Mouse (Mus musculus): ENCODE measurements around the gene Lrrc8d. TPM values are rescaled to one million over a fixed set of nuclear protein-coding genes. Genes with fewer than 3 reads are reported as not detected.

Lrrc8d gene
- polyA plus RNA-seq, 1 experiment: 34.6 TPM

- H3K27ac ChIP-seq (ENCODE audit: insufficient read depth, low read length): no peak overlapping the region
- H3K9ac ChIP-seq (ENCODE audit: low read depth, poor library complexity, severe bottlenecking): no peak overlapping the region
- H3K4me1 ChIP-seq (ENCODE audit: control insufficient read depth, insufficient read depth, low read length): peaks cover 2% of the 10 kb centered on the region
Observed at GRCm38 (mm10) chr5:105799850-105800635, 100.3 kb downstream of the Lrrc8d start.

GRCm38 (mm10) chr5:105801031-105801529 lies 101.3 kb downstream of the Lrrc8d start:
- Histone ChIP-seq H3K4me3 (ENCODE audit: low read depth, low read length) (no peak overlapping the region), H3K36me3 (ENCODE audit: control insufficient read depth, insufficient read depth, low read length, poor library complexity, severe bottlenecking) (no peaks in the 10 kb centered on the region), H3K9me3 (replicated peaks; ENCODE audit: control insufficient read depth, insufficient read depth, low read length, poor library complexity, severe bottlenecking) (no peaks in the 10 kb centered on the region), H3K27me3 (ENCODE audit: control insufficient read depth, insufficient read depth, low read length, poor library complexity, severe bottlenecking) (no peaks in the 10 kb centered on the region), H3K9ac (ENCODE audit: low read depth, poor library complexity, severe bottlenecking) (no peak overlapping the region), H3K4me1 (ENCODE audit: control insufficient read depth, insufficient read depth, low read length) (peaks cover 2% of the 10 kb centered on the region), H3K27ac (ENCODE audit: insufficient read depth, low read length) (no peak overlapping the region)
- no peak for TF ChIP-seq EP300 (IDR thresholded peaks at IDR 0.05; ENCODE audit: insufficient read depth, low read depth, low read length)
- no peak for TF ChIP-seq POLR2A (IDR thresholded peaks at IDR 0.05; ENCODE audit: insufficient read depth, low read length)
- TF ChIP-seq CTCF (IDR thresholded peaks at IDR 0.05; ENCODE audit: low read depth, low read length): no peak

More at GRCm38 (mm10) chr5:105799850-105800635, 100.3 kb downstream of the Lrrc8d start:
- Histone ChIP-seq H3K36me3 (ENCODE audit: control insufficient read depth, insufficient read depth, low read length, poor library complexity, severe bottlenecking) (no peaks in the 10 kb centered on the region), H3K4me3 (ENCODE audit: low read depth, low read length) (no peak overlapping the region), H3K9me3 (replicated peaks; ENCODE audit: control insufficient read depth, insufficient read depth, low read length, poor library complexity, severe bottlenecking) (no peaks in the 10 kb centered on the region), H3K27me3 (ENCODE audit: control insufficient read depth, insufficient read depth, low read length, poor library complexity, severe bottlenecking) (no peaks in the 10 kb centered on the region)
- TF ChIP-seq CTCF (IDR thresholded peaks at IDR 0.05; ENCODE audit: low read depth, low read length) (no peak), EP300 (IDR thresholded peaks at IDR 0.05; ENCODE audit: insufficient read depth, low read depth, low read length) (no peak), POLR2A (IDR thresholded peaks at IDR 0.05; ENCODE audit: insufficient read depth, low read length) (no peak)

GRCm38 (mm10) chr5:105805955-105806354 lies 106.2 kb downstream of the Lrrc8d start:
- Histone ChIP-seq H3K27ac (ENCODE audit: insufficient read depth, low read length) (no peak overlapping the region), H3K4me1 (ENCODE audit: control insufficient read depth, insufficient read depth, low read length) (peaks cover 5% of the 10 kb centered on the region)
- TF ChIP-seq EP300 (IDR thresholded peaks at IDR 0.05; ENCODE audit: insufficient read depth, low read depth, low read length) (no peak), CTCF (IDR thresholded peaks at IDR 0.05; ENCODE audit: low read depth, low read length) (no peak), POLR2A (IDR thresholded peaks at IDR 0.05; ENCODE audit: insufficient read depth, low read length) (no peak)

GRCm38 (mm10) chr5:105807461-105807860 lies 107.7 kb downstream of the Lrrc8d start:
- H3K27ac ChIP-seq (ENCODE audit: insufficient read depth, low read length): no peak overlapping the region
- no peaks in the 10 kb centered on the region for H3K27me3 ChIP-seq (ENCODE audit: control insufficient read depth, insufficient read depth, low read length, poor library complexity, severe bottlenecking)
- H3K4me3 ChIP-seq (ENCODE audit: low read depth, low read length): no peak overlapping the region
- H3K36me3 ChIP-seq (ENCODE audit: control insufficient read depth, insufficient read depth, low read length, poor library complexity, severe bottlenecking): peaks cover 10% of the 10 kb centered on the region
- no peak overlapping the region for H3K9ac ChIP-seq (ENCODE audit: low read depth, poor library complexity, severe bottlenecking)
- H3K4me1 ChIP-seq (ENCODE audit: control insufficient read depth, insufficient read depth, low read length): peaks cover 5% of the 10 kb centered on the region
- TF ChIP-seq CTCF (IDR thresholded peaks at IDR 0.05; ENCODE audit: low read depth, low read length) (no peak), EP300 (IDR thresholded peaks at IDR 0.05; ENCODE audit: insufficient read depth, low read depth, low read length) (no peak), POLR2A (IDR thresholded peaks at IDR 0.05; ENCODE audit: insufficient read depth, low read length) (no peak)
- H3K9me3 ChIP-seq (replicated peaks; ENCODE audit: control insufficient read depth, insufficient read depth, low read length, poor library complexity, severe bottlenecking): no peaks in the 10 kb centered on the region

More at GRCm38 (mm10) chr5:105805955-105806354, 106.2 kb downstream of the Lrrc8d start:
- no peaks in the 10 kb centered on the region for H3K9me3 ChIP-seq (replicated peaks; ENCODE audit: control insufficient read depth, insufficient read depth, low read length, poor library complexity, severe bottlenecking)
- no peak overlapping the region for H3K4me3 ChIP-seq (ENCODE audit: low read depth, low read length)
- no peaks in the 10 kb centered on the region for H3K36me3 ChIP-seq (ENCODE audit: control insufficient read depth, insufficient read depth, low read length, poor library complexity, severe bottlenecking)
- H3K27me3 ChIP-seq (ENCODE audit: control insufficient read depth, insufficient read depth, low read length, poor library complexity, severe bottlenecking): no peaks in the 10 kb centered on the region
- H3K9ac ChIP-seq (ENCODE audit: low read depth, poor library complexity, severe bottlenecking): no peak overlapping the region

- no peak overlapping the region for H3K4me3 ChIP-seq (ENCODE audit: low read depth, low read length)
- H3K4me1 ChIP-seq (ENCODE audit: control insufficient read depth, insufficient read depth, low read length): peaks cover 5% of the 10 kb centered on the region
- no peaks in the 10 kb centered on the region for H3K9me3 ChIP-seq (replicated peaks; ENCODE audit: control insufficient read depth, insufficient read depth, low read length, poor library complexity, severe bottlenecking)
- H3K27ac ChIP-seq (ENCODE audit: insufficient read depth, low read length): no peak overlapping the region
- H3K36me3 ChIP-seq (ENCODE audit: control insufficient read depth, insufficient read depth, low read length, poor library complexity, severe bottlenecking): peaks cover 24% of the 10 kb centered on the region
- no peak overlapping the region for H3K9ac ChIP-seq (ENCODE audit: low read depth, poor library complexity, severe bottlenecking)
- no peaks in the 10 kb centered on the region for H3K27me3 ChIP-seq (ENCODE audit: control insufficient read depth, insufficient read depth, low read length, poor library complexity, severe bottlenecking)
- no peak for TF ChIP-seq EP300 (IDR thresholded peaks at IDR 0.05; ENCODE audit: insufficient read depth, low read depth, low read length)
Observed at GRCm38 (mm10) chr5:105809056-105809455, 109.3 kb downstream of the Lrrc8d start.

GRCm38 (mm10) chr5:105813036-105813435 lies 113.3 kb downstream of the Lrrc8d start:
- Histone ChIP-seq H3K9ac (ENCODE audit: low read depth, poor library complexity, severe bottlenecking) (no peak overlapping the region), H3K4me1 (ENCODE audit: control insufficient read depth, insufficient read depth, low read length) (no peaks in the 10 kb centered on the region), H3K4me3 (ENCODE audit: low read depth, low read length) (no peak overlapping the region), H3K27ac (ENCODE audit: insufficient read depth, low read length) (no peak overlapping the region), H3K27me3 (ENCODE audit: control insufficient read depth, insufficient read depth, low read length, poor library complexity, severe bottlenecking) (no peaks in the 10 kb centered on the region), H3K9me3 (replicated peaks; ENCODE audit: control insufficient read depth, insufficient read depth, low read length, poor library complexity, severe bottlenecking) (no peaks in the 10 kb centered on the region), H3K36me3 (ENCODE audit: control insufficient read depth, insufficient read depth, low read length, poor library complexity, severe bottlenecking) (peaks cover 24% of the 10 kb centered on the region)
- no peak for TF ChIP-seq CTCF (IDR thresholded peaks at IDR 0.05; ENCODE audit: low read depth, low read length)
- TF ChIP-seq POLR2A (IDR thresholded peaks at IDR 0.05; ENCODE audit: insufficient read depth, low read length): no peak
- no peak for TF ChIP-seq EP300 (IDR thresholded peaks at IDR 0.05; ENCODE audit: insufficient read depth, low read depth, low read length)

Data from ES-Bruce4 (cell line).